Mouse (Mus musculus) layer of hippocampus, adult 11-12 months (tissue): Measurements from ENCODE around the gene R3hdml.

ENCODE experiments used
- DNase-seq: peaks from one replicate; pipeline ENCODE4 v3.0.0; 2022; ENCODE audit warnings: low spot score

The R3hdml gene

GRCm38 (mm10) chr2:163540231-163541117 lies 48.4 kb downstream of the R3hdml start:
- DNase-seq = no peak

GRCm38 (mm10) chr2:163541568-163542182 lies 49.6 kb downstream of the R3hdml start:
- DNase-seq = no peak

GRCm38 (mm10) chr2:163542674-163543073 lies 50.6 kb downstream of the R3hdml start:
- DNase-seq = no peak

GRCm38 (mm10) chr2:163546623-163547318 lies 54.7 kb downstream of the R3hdml start:
- no peak for DNase-seq

- DNase-seq = no peak
These were observed 56.7 kb downstream of the R3hdml start for GRCm38 (mm10) chr2:163548822-163549221.

- DNase-seq = no peak
These were observed 57.7 kb downstream of the R3hdml start for GRCm38 (mm10) chr2:163549786-163550185.
